16 mouse cellular contexts compared by ENCODE assay signal in the genomic region with DNA sequence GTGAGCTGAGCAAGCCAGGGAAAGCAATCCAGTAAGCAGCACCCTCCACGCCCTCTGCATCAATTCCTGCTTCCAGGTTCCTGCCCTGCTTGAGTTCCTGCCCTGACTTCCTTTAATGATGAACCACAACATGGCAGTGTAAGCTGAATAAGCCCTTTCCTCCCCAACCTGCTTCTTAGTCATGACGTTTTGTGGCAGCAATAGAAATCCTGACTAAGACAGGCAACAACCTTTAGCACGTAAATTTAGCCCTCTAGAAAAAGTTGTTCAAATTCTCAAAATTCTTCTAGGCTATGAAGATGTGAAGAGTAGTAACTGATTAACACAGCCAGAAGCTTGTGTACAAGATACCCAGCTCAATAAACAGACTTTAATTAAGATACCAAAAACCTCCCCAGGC.
"Had no signal": no experiment of that assay in that cellular context is flagged by ENCODE, and none has a peak within 500 bp of the region (broad histone marks: within the 10 kb centered on the region; RNA-seq: fewer than 3 reads in every experiment).

No protein-coding gene starts in this region.

- H3K9me3 ChIP-seq: heart, embryonic 10.5 days; heart, embryonic 12.5 days; hindbrain, embryonic 10.5 days; hindbrain, embryonic 12.5 days; intestine, embryonic 15.5 days; limb, embryonic 13.5 days; limb, embryonic 15.5 days; liver, embryonic 12.5 days had no signal

- H3K4me3 ChIP-seq: heart, embryonic 10.5 days; heart, embryonic 12.5 days; hindbrain, embryonic 10.5 days; hindbrain, embryonic 12.5 days; intestine, embryonic 15.5 days; layer of hippocampus, adult 2 months; left cerebral cortex, adult 2 months; limb, embryonic 13.5 days; limb, embryonic 15.5 days; liver, embryonic 12.5 days had no signal

- H3K27ac ChIP-seq: heart, embryonic 10.5 days; hindbrain, embryonic 10.5 days; hindbrain, embryonic 12.5 days; hindbrain, embryonic 14.5 days; intestine, embryonic 15.5 days; layer of hippocampus, adult 2 months; left cerebral cortex, adult 2 months; limb, embryonic 13.5 days; limb, embryonic 15.5 days; liver, embryonic 12.5 days; liver, embryonic 14.5 days had no signal

- DNase-seq: gastrocnemius, postnatal 14 days; heart, postnatal 10 days; heart, postnatal 4 days; kidney, postnatal 14 days had no signal

- H3K27me3 ChIP-seq: heart, embryonic 12.5 days; hindbrain, embryonic 12.5 days; intestine, embryonic 15.5 days; limb, embryonic 13.5 days; limb, embryonic 15.5 days; liver, embryonic 12.5 days had no signal

- H3K4me1 ChIP-seq: heart, embryonic 10.5 days; heart, embryonic 12.5 days; hindbrain, embryonic 10.5 days; hindbrain, embryonic 12.5 days; intestine, embryonic 15.5 days; limb, embryonic 13.5 days had no signal
